Mouse (Mus musculus): ENCODE measurements around the gene Ubtd1. TPM values are rescaled to one million over a fixed set of nuclear protein-coding genes. Genes with fewer than 3 reads are reported as not detected.

Ubtd1 gene
- total and polyA plus RNA-seq, 3 experiments: 9.1 to 15.5 TPM; not detected in 1

DNA sequence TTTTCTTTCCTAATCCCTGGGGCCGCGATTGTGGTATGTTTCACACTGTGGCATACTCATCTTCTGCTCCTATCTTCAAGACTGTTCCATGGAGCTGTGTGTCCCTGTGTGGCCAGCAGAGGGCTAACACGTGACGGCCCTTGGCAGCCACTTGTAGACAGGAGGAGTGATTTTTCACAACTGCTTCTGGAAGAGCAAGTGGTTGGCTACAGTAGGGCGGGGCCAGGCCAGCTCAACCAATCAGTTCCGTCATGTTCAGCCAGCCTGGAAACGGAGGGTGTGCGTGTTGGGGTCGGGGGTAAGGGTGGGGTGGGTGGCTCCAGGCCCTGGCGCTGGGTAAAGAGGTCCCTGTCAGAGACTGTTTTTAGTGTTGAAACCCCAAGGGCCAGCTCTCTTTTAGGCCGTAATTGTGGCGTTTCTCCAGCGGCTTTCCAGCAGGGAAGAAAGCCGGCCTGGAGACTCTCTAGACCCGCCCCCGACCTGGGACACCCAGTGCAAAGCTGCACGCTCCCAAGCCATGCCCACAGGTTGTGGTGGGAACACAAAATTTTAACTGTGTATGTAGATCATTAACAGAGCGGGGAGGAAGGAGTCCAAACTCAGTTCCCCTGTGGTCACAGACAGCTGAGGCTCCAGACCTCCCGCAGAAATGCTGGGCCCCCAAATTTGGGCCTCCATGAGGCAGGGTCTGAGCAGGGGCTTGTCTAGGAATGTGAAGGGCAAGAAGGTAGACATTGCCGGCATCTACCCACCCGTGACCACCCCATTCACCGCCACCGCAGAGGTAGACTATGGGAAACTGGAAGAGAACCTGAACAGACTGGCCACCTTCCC is 63.9 kb downstream of the Ubtd1 start, which contains the start of gene Hoga1 (continued):
- TF ChIP-seq ZNF384 (IDR thresholded peaks at IDR 0.05; ENCODE audit: low read depth, low read length) (peak; percentile 40; the same call in 1 of the 2 replicates), POLR2AphosphoS2 (IDR thresholded peaks at IDR 0.05; ENCODE audit: low read length) (no peak), SMC3 (IDR thresholded peaks at IDR 0.05; ENCODE audit: low read depth, low read length) (peak; percentile 96), E2F4 (IDR thresholded peaks at IDR 0.05; ENCODE audit: borderline replicate concordance, low read depth, low read length) (no peak), TAL1 (IDR thresholded peaks at IDR 0.05; ENCODE audit: low read length) (no peak), EP300 (IDR thresholded peaks at IDR 0.05; ENCODE audit: low read depth in 1 of 2, low read length in 2 of 2) (no peak), MAFK (IDR thresholded peaks at IDR 0.05; ENCODE audit: borderline replicate concordance, low read depth, low read length) (no peak), USF1 (IDR thresholded peaks at IDR 0.05; ENCODE audit: low read depth, low read length) (peak; percentile 96), ZMIZ1 (IDR thresholded peaks at IDR 0.05; ENCODE audit: low read depth, low read length) (no peak), MXI1 (IDR thresholded peaks at IDR 0.05; ENCODE audit: low read depth, low read length) (peak; percentile 94), POLR2A (IDR thresholded peaks at IDR 0.05; ENCODE audit: control insufficient read depth in 1 of 2, insufficient read depth in 1 of 2, low read depth in 1 of 2, low read length in 2 of 2, poor library complexity in 1 of 2) (no peak), ZKSCAN1 (IDR thresholded peaks at IDR 0.05; ENCODE audit: low read depth, low read length) (no peak), ZC3H11A (IDR thresholded peaks at IDR 0.05; ENCODE audit: low read depth, low read length) (peak; percentile 69), NRF1 (IDR thresholded peaks at IDR 0.05; ENCODE audit: insufficient read depth, low read depth, low read length, poor library complexity, severe bottlenecking) (no peak), TBP (IDR thresholded peaks at IDR 0.05; ENCODE audit: low read depth, low read length) (peak; percentile 36; the same call in 1 of the 2 replicates), MEF2A (IDR thresholded peaks at IDR 0.05; ENCODE audit: extremely low read depth, insufficient replicate concordance, low read depth, low read length, poor library complexity, severe bottlenecking) (no peak), SIN3A (IDR thresholded peaks at IDR 0.05; ENCODE audit: low read length) (peak; percentile 93), KAT2A (conservative IDR thresholded peaks at IDR 0.05; ENCODE audit: low read depth, low read length) (no peak), RAD21 (IDR thresholded peaks at IDR 0.05; ENCODE audit: low read depth, low read length) (peak; percentile 72), USF2 (IDR thresholded peaks at IDR 0.05; ENCODE audit: borderline replicate concordance in 1 of 2, insufficient read depth in 1 of 2, low read depth in 1 of 2, low read length in 2 of 2) (peak; percentile 46 to 80; a peak in 3 of 4 replicates), JUND (IDR thresholded peaks at IDR 0.05; ENCODE audit: low read depth, low read length) (no peak), HCFC1 (IDR thresholded peaks at IDR 0.05; ENCODE audit: low read depth, low read length) (peak; percentile 71)

DNA sequence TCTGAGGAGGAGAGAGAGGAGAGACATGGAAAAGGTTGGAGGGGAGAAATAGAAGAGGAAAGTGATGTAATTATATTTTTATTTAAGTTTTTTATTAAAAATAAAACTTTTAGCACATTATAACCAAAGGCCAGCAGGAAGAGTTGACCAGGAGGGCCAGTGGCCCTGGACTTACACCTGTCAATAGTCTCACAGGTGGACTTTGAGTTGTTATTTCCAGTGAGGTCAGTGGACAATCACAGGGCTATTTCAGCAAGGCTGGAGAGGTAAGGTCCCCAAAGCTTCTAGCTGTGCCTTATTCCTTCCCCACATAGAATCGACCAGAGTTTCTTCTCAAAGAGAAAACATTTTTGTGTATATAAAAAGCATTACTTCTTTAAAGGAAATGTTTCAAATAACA is 68.7 kb downstream of the Ubtd1 start:
- Histone ChIP-seq H3K79me2 (ENCODE audit: control insufficient read depth, insufficient read depth, low read length, poor library complexity) (no peaks in the 10 kb centered on the region), H3K36me3 (ENCODE audit: control insufficient read depth in 1 of 2, insufficient read depth in 2 of 2, low read length in 2 of 2) (no peaks in the 10 kb centered on the region), H3K4me3 (ENCODE audit: control insufficient read depth in 1 of 2, insufficient read depth in 1 of 2, low read depth in 2 of 2, low read length in 2 of 2) (no peak overlapping the region), H3K27me3 (ENCODE audit: control insufficient read depth in 1 of 2, insufficient read depth in 2 of 2, low read length in 2 of 2) (peaks cover 1 to 5% of the 10 kb centered on the region in 2 experiments), H3K4me1 (ENCODE audit: control insufficient read depth in 1 of 2, insufficient read depth in 2 of 2, low read length in 2 of 2) (peaks cover 0 to 8% of the 10 kb centered on the region in 2 experiments; a peak in 2 of 4 replicates), H3K9ac (ENCODE audit: control insufficient read depth, low read depth, low read length, poor library complexity, severe bottlenecking) (no peak overlapping the region), H3K9me3 (replicated peaks; ENCODE audit: insufficient read depth, low read length) (no peaks in the 10 kb centered on the region), H3K27ac (ENCODE audit: control insufficient read depth, low read depth, low read length) (no peak overlapping the region)
- TF ChIP-seq UBTF (IDR thresholded peaks at IDR 0.05; ENCODE audit: borderline replicate concordance, insufficient read depth, low read depth, low read length): no peak
- no peak for TF ChIP-seq ELF1 (IDR thresholded peaks at IDR 0.05; ENCODE audit: low read depth, low read length)
- no peak for TF ChIP-seq RCOR1 (IDR thresholded peaks at IDR 0.05; ENCODE audit: low read depth, low read length)
- no peak for TF ChIP-seq POLR2A (IDR thresholded peaks at IDR 0.05; ENCODE audit: control insufficient read depth in 1 of 2, insufficient read depth in 1 of 2, low read depth in 1 of 2, low read length in 2 of 2, poor library complexity in 1 of 2)
- TF ChIP-seq ZC3H11A (IDR thresholded peaks at IDR 0.05; ENCODE audit: low read depth, low read length): no peak
- no peak for TF ChIP-seq SIN3A (IDR thresholded peaks at IDR 0.05; ENCODE audit: low read length)
- TF ChIP-seq SMC3 (IDR thresholded peaks at IDR 0.05; ENCODE audit: low read depth, low read length): no peak
- no peak for DNase-seq (ENCODE audit: low read depth, low spot score)
